Comparison of ENCODE assay signal across 14 mouse cellular contexts in the genomic region with DNA sequence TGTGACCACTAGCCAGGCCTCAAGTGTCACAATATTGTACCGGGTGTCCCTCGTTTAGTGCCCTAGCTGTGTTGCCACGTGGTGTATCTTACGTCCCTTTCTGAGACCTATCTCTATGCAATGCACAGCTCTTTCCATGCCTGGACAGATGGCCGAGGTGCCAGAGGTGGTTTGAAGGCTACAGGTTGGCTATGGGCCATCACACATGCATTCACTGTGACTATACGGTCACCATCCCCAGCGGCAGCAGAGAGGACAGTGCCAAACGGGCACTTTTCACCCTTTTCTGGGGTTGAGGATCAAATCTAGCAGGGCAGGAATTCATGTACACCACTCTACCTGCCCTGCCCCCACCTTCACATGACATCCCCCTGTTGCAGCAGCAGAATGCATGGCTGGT.
DNase-seq lines count a peak whose midpoint lies in the region; ATAC-seq lines count a peak whose summit lies in the region.
"Had no signal": no experiment of that assay in that cellular context is flagged by ENCODE, and none has a peak within 500 bp of the region (broad histone marks: within the 10 kb centered on the region; RNA-seq: fewer than 3 reads in every experiment).

No protein-coding gene starts in this region.

- H3K4me1 ChIP-seq in heart, embryonic 14.5 days (ENCODE audit: control insufficient read depth in 2 of 2, insufficient read depth in 2 of 2, low read length in 2 of 2): peaks cover 10 to 23% of the 10 kb centered on the region in 2 experiments; a peak in 3 of 4 replicates
- peaks cover 56% of the 10 kb centered on the region for H3K4me1 ChIP-seq in forebrain, embryonic 16.5 days (replicated peaks; ENCODE audit: control insufficient read depth, insufficient read depth, low read length)
- H3K4me1 ChIP-seq in midbrain, embryonic 10.5 days: peaks cover 62% of the 10 kb centered on the region
- peaks cover 61% of the 10 kb centered on the region for H3K4me1 ChIP-seq in neural tube, embryonic 12.5 days
- H3K4me1 ChIP-seq in intestine, embryonic 16.5 days (ENCODE audit: control insufficient read depth, insufficient read depth, low read length): peaks cover 30% of the 10 kb centered on the region

- H3K27me3 ChIP-seq in heart, embryonic 14.5 days (ENCODE audit: control insufficient read depth, insufficient read depth, low read length): peaks cover 24% of the 10 kb centered on the region
- H3K27me3 ChIP-seq in forebrain, embryonic 16.5 days (replicated peaks; ENCODE audit: control insufficient read depth, insufficient read depth, low read length): no peaks in the 10 kb centered on the region
- peaks cover 93% of the 10 kb centered on the region for H3K27me3 ChIP-seq in midbrain, embryonic 10.5 days (ENCODE audit: low read depth, poor library complexity, severe bottlenecking)
- H3K27me3 ChIP-seq in neural tube, embryonic 12.5 days (replicated peaks): peaks cover 29% of the 10 kb centered on the region
- 0 out of 2 replicates have a peak, but pooled peaks cover 3% of the 10 kb centered on the region for H3K27me3 ChIP-seq in intestine, embryonic 16.5 days (replicated peaks; ENCODE audit: control insufficient read depth, insufficient read depth, low read length)

- WGBS in heart, embryonic 14.5 days: 67% methylated on average over 8 of the region's 8 CpGs
- 14% methylated on average over 8 of the region's 8 CpGs for WGBS in forebrain, embryonic 16.5 days
- 36% methylated on average over 8 of the region's 8 CpGs for WGBS in midbrain, embryonic 10.5 days
- 29% methylated on average over 8 of the region's 8 CpGs for WGBS in neural tube, embryonic 12.5 days
- WGBS in intestine, embryonic 16.5 days: 68% methylated on average over 8 of the region's 8 CpGs

- DNase-seq in heart, postnatal 14 days: no peak
- DNase-seq in midbrain, embryonic 10.5 days (ENCODE audit: low spot score): no peak
- DNase-seq in urinary bladder, postnatal 10 days (ENCODE audit: low spot score): no peak
- DNase-seq: cerebellum, adult 11 months; gastrocnemius, postnatal 25 days; kidney, postnatal 14 days; right cerebral cortex, postnatal 25 days had no signal

- intact Hi-C loops in heart, postnatal 14 days (cut with DNase I): no loop called here

- no peak overlapping the region for H3K9ac ChIP-seq in heart, embryonic 14.5 days (ENCODE audit: low read length)
- H3K9ac ChIP-seq in forebrain, embryonic 16.5 days (replicated peaks; ENCODE audit: low read depth, low read length): peak overlapping the region; percentile 24; the same call in 1 of the 2 replicates
- no peak overlapping the region for H3K9ac ChIP-seq in neural tube, embryonic 12.5 days
- no peak overlapping the region for H3K9ac ChIP-seq in intestine, embryonic 16.5 days (ENCODE audit: low read depth, low read length)
- H3K9ac ChIP-seq: heart, embryonic 12.5 days; liver, embryonic 15.5 days had no signal

- H3K4me3 ChIP-seq in heart, embryonic 14.5 days (ENCODE audit: control insufficient read depth in 1 of 2, insufficient read depth in 1 of 2, low read depth in 1 of 2, low read length in 2 of 2): no peak overlapping the region
- H3K4me3 ChIP-seq in forebrain, embryonic 16.5 days (replicated peaks; ENCODE audit: low read length): no peak overlapping the region
- H3K4me3 ChIP-seq in midbrain, embryonic 10.5 days: peak overlapping the region; percentile 35; the same call in 1 of the 2 replicates
- no peak overlapping the region for H3K4me3 ChIP-seq in neural tube, embryonic 12.5 days
- H3K4me3 ChIP-seq in intestine, embryonic 16.5 days (ENCODE audit: low read length): no peak overlapping the region
- H3K4me3 ChIP-seq: heart, embryonic 12.5 days; liver, embryonic 15.5 days had no signal

- no peak overlapping the region for H3K27ac ChIP-seq in heart, embryonic 14.5 days (replicated peaks in 1 of 2; ENCODE audit: control insufficient read depth in 1 of 2, insufficient read depth in 1 of 2, low read depth in 2 of 2, low read length in 2 of 2)
- H3K27ac ChIP-seq in forebrain, embryonic 16.5 days (ENCODE audit: low read length): peak overlapping the region; percentile 77
- peak overlapping the region; percentile 80 for H3K27ac ChIP-seq in midbrain, embryonic 10.5 days (replicated peaks)
- peak overlapping the region; percentile 70; the same call in 1 of the 2 replicates for H3K27ac ChIP-seq in neural tube, embryonic 12.5 days
- H3K27ac ChIP-seq in intestine, embryonic 16.5 days (ENCODE audit: low read length): no peak overlapping the region
- H3K27ac ChIP-seq: liver, embryonic 15.5 days had no signal

- ATAC-seq in heart, embryonic 14.5 days (ENCODE audit: insufficient number of reproducible peaks, insufficient read depth, low FRiP score, low read depth): peak; percentile 17; the same call in 1 of the 2 replicates
- 0 out of 2 replicates have a peak, but pooled peaks have one; percentile 3 for ATAC-seq in forebrain, embryonic 16.5 days
- ATAC-seq in neural tube, embryonic 12.5 days (ENCODE audit: low FRiP score, low read depth): peak; percentile 4
- ATAC-seq in intestine, embryonic 16.5 days: no peak
- ATAC-seq in activated CD4-positive, CD25-positive, alpha-beta regulatory T cell, adult 4 months: no peak

- H3K36me3 ChIP-seq in heart, embryonic 14.5 days (ENCODE audit: control insufficient read depth, insufficient read depth, low read length): no peaks in the 10 kb centered on the region
- H3K36me3 ChIP-seq in forebrain, embryonic 16.5 days (ENCODE audit: control insufficient read depth, insufficient read depth): no peaks in the 10 kb centered on the region
- no peaks in the 10 kb centered on the region for H3K36me3 ChIP-seq in midbrain, embryonic 10.5 days
- H3K36me3 ChIP-seq in neural tube, embryonic 12.5 days: no peaks in the 10 kb centered on the region
- H3K36me3 ChIP-seq in intestine, embryonic 16.5 days (ENCODE audit: control insufficient read depth, insufficient read depth, low read length): no peaks in the 10 kb centered on the region
- H3K36me3 ChIP-seq: heart, embryonic 12.5 days; liver, embryonic 15.5 days had no signal

- H3K4me2 ChIP-seq in heart, embryonic 14.5 days (ENCODE audit: low read length): no peak overlapping the region
- H3K4me2 ChIP-seq in forebrain, embryonic 16.5 days (ENCODE audit: low read length): no peak overlapping the region
- H3K4me2 ChIP-seq in neural tube, embryonic 12.5 days (replicated peaks): 0 out of 2 replicates have a peak overlapping the region, but pooled peaks have one; percentile 3
- H3K4me2 ChIP-seq in intestine, embryonic 16.5 days (ENCODE audit: low read depth, low read length): no peak overlapping the region
- H3K4me2 ChIP-seq: liver, embryonic 15.5 days had no signal

- no peaks in the 10 kb centered on the region for H3K9me3 ChIP-seq in heart, embryonic 14.5 days (ENCODE audit: control insufficient read depth, low read length)
- no peaks in the 10 kb centered on the region for H3K9me3 ChIP-seq in forebrain, embryonic 16.5 days (ENCODE audit: control insufficient read depth, low read length)
- H3K9me3 ChIP-seq in midbrain, embryonic 10.5 days (replicated peaks): peaks cover 5% of the 10 kb centered on the region; the same call in 1 of the 2 replicates
- no peaks in the 10 kb centered on the region for H3K9me3 ChIP-seq in neural tube, embryonic 12.5 days
- H3K9me3 ChIP-seq in intestine, embryonic 16.5 days (ENCODE audit: control insufficient read depth, low read length): no peaks in the 10 kb centered on the region
- H3K9me3 ChIP-seq: heart, embryonic 12.5 days; liver, embryonic 15.5 days had no signal

Comparison
In these comparisons a context has a peak if more than half of its experiments do, and no peak if none do; other contexts are left out.
1. ATAC-seq: peak in heart, embryonic 14.5 days (single experiment), forebrain, embryonic 16.5 days (single experiment) and neural tube, embryonic 12.5 days (single experiment); none in intestine, embryonic 16.5 days (single experiment) and activated CD4-positive, CD25-positive, alpha-beta regulatory T cell, adult 4 months (single experiment).
2. H3K27ac ChIP-seq: peak in forebrain, embryonic 16.5 days (single experiment), midbrain, embryonic 10.5 days (single experiment) and neural tube, embryonic 12.5 days (single experiment); none in heart, embryonic 14.5 days (0 of 2) and intestine, embryonic 16.5 days (single experiment).